11 mouse cellular contexts compared by ENCODE assay signal in the genomic region with DNA sequence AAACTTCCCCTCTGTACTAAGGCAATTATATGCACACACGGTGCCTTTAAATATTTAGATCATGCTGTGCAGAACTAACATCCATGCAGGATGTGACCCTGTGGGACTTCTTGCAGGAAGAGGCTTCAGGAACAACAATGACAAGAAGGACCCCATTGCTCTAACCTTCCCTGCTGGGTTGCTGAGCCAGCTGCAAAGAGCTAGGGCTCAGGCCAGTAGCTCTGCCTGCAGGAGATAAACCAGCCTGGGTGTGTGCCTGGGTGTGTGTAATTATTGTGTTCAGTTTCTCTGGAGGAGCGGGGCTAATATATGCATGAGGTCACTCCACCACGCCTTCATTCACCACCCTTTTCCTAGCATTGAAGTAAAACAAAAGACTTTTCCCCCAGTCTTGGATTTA. TPM values are rescaled to one million over a fixed set of nuclear protein-coding genes. Genes with fewer than 3 reads are reported as not detected.
DNase-seq lines count a peak whose midpoint lies in the region; ATAC-seq and TF ChIP-seq lines count a peak whose summit lies in the region.
"Had no signal": no experiment of that assay in that cellular context is flagged by ENCODE, and none has a peak within 500 bp of the region (broad histone marks: within the 10 kb centered on the region; RNA-seq: fewer than 3 reads in every experiment).

No protein-coding gene starts in this region.

- no peaks in the 10 kb centered on the region for H3K27me3 ChIP-seq in forebrain, embryonic 16.5 days (replicated peaks; ENCODE audit: control insufficient read depth, insufficient read depth, low read length)
- no peaks in the 10 kb centered on the region for H3K27me3 ChIP-seq in intestine, embryonic 16.5 days (replicated peaks; ENCODE audit: control insufficient read depth, insufficient read depth, low read length)
- H3K27me3 ChIP-seq in midbrain, postnatal 0 days (ENCODE audit: insufficient read depth, low read length) = no peaks in the 10 kb centered on the region

- H3K4me2 ChIP-seq in forebrain, embryonic 16.5 days (ENCODE audit: low read length) = no peak overlapping the region
- H3K4me2 ChIP-seq in intestine, embryonic 16.5 days (ENCODE audit: low read depth, low read length) = no peak overlapping the region
- H3K4me2 ChIP-seq in midbrain, postnatal 0 days (ENCODE audit: low read depth, low read length, poor library complexity, severe bottlenecking) = no peak overlapping the region

- H3K27ac ChIP-seq in forebrain, embryonic 16.5 days (ENCODE audit: low read length) = no peak overlapping the region
- H3K27ac ChIP-seq in intestine, embryonic 16.5 days (ENCODE audit: low read length) = no peak overlapping the region
- no peak overlapping the region for H3K27ac ChIP-seq in midbrain, postnatal 0 days (ENCODE audit: low read depth, low read length)

- peak; percentile 34 for DNase-seq in kidney, postnatal 14 days
- no peak for DNase-seq in kidney, adult 18-20 months
- peak; percentile 2 for DNase-seq in midbrain, postnatal 0 days (ENCODE audit: low spot score)
- no peak for DNase-seq in testis, postnatal 10 days (ENCODE audit: low spot score)
- DNase-seq in cerebellum, adult 18-20 months = no peak
- DNase-seq in frontal cortex, postnatal 25 days (ENCODE audit: low spot score in 2 of 2) = no peak

- no peaks in the 10 kb centered on the region for H3K9me3 ChIP-seq in forebrain, embryonic 16.5 days (ENCODE audit: control insufficient read depth, low read length)
- H3K9me3 ChIP-seq in intestine, embryonic 16.5 days (ENCODE audit: control insufficient read depth, low read length) = no peaks in the 10 kb centered on the region
- H3K9me3 ChIP-seq in midbrain, postnatal 0 days (ENCODE audit: low read length) = no peaks in the 10 kb centered on the region
- H3K9me3 ChIP-seq: G1E had no signal

- no peaks in the 10 kb centered on the region for H3K36me3 ChIP-seq in forebrain, embryonic 16.5 days (ENCODE audit: control insufficient read depth, insufficient read depth)
- no peaks in the 10 kb centered on the region for H3K36me3 ChIP-seq in intestine, embryonic 16.5 days (ENCODE audit: control insufficient read depth, insufficient read depth, low read length)
- no peaks in the 10 kb centered on the region for H3K36me3 ChIP-seq in midbrain, postnatal 0 days (ENCODE audit: insufficient read depth, low read length)
- H3K36me3 ChIP-seq: G1E had no signal

- H3K4me1 ChIP-seq in forebrain, embryonic 16.5 days (replicated peaks; ENCODE audit: control insufficient read depth, insufficient read depth, low read length) = no peaks in the 10 kb centered on the region
- H3K4me1 ChIP-seq in intestine, embryonic 16.5 days (ENCODE audit: control insufficient read depth, insufficient read depth, low read length) = 0 out of 2 replicates have a peak, but pooled peaks cover 2% of the 10 kb centered on the region
- no peaks in the 10 kb centered on the region for H3K4me1 ChIP-seq in midbrain, postnatal 0 days (ENCODE audit: insufficient read depth, low read length)

- WGBS in forebrain, embryonic 16.5 days = 7% methylated on average over 3 of the region's 3 CpGs
- 29% methylated on average over 3 of the region's 3 CpGs for WGBS in intestine, embryonic 16.5 days
- 12% methylated on average over 3 of the region's 3 CpGs for WGBS in midbrain, postnatal 0 days

- H3K4me3 ChIP-seq in forebrain, embryonic 16.5 days (replicated peaks; ENCODE audit: low read length) = no peak overlapping the region
- H3K4me3 ChIP-seq in intestine, embryonic 16.5 days (ENCODE audit: low read length) = no peak overlapping the region
- no peak overlapping the region for H3K4me3 ChIP-seq in midbrain, postnatal 0 days (ENCODE audit: low read depth, low read length)

- no peak for TF ChIP-seq CTCF in midbrain, postnatal 0 days (IDR thresholded peaks at IDR 0.05)

- peak; percentile 26; the same call in 1 of the 2 replicates for ATAC-seq in forebrain, embryonic 16.5 days
- ATAC-seq in intestine, embryonic 16.5 days = peak; percentile 71
- no peak for ATAC-seq in midbrain, postnatal 0 days (ENCODE audit: low FRiP score)

- no peak overlapping the region for H3K9ac ChIP-seq in forebrain, embryonic 16.5 days (replicated peaks; ENCODE audit: low read depth, low read length)
- H3K9ac ChIP-seq in intestine, embryonic 16.5 days (ENCODE audit: low read depth, low read length) = no peak overlapping the region
- H3K9ac ChIP-seq in midbrain, postnatal 0 days (replicated peaks; ENCODE audit: low read length, poor library complexity, severe bottlenecking) = no peak overlapping the region

RNA-seq across cellular contexts. Expression of gene Iyd, which starts 51.8 kb away (rescaled TPM):
- 0.15 and 0.22 TPM in 2 replicates for polyA plus RNA-seq in forebrain, embryonic 16.5 days (2015; fragmentation: Nextera tagmentation; extraction: Ambion mirVana)
- 7.5 and 7.6 TPM in 2 replicates for polyA plus RNA-seq in intestine, embryonic 16.5 days (2015; fragmentation: Nextera tagmentation; extraction: Ambion mirVana)
- total RNA-seq in midbrain, postnatal 0 days (2014; rRNA removed) = 0.16 and 0.85 TPM in 2 replicates
- polyA plus RNA-seq in midbrain, postnatal 0 days (2015; fragmentation: Nextera tagmentation; extraction: Ambion mirVana) = 0.74 and 0.79 TPM in 2 replicates
- total RNA-seq: megakaryocyte-erythroid progenitor cell, adult 5-6 weeks had no signal
- polyA plus RNA-seq: G1E; spleen, adult 2 months had no signal

Comparison
In these comparisons a context has a peak if more than half of its experiments do, and no peak if none do; other contexts are left out.
1. DNase-seq: peak in kidney, postnatal 14 days (single experiment) and midbrain, postnatal 0 days (single experiment); none in kidney, adult 18-20 months (single experiment), testis, postnatal 10 days (single experiment), cerebellum, adult 18-20 months (0 of 2) and frontal cortex, postnatal 25 days (0 of 2).